Mouse (Mus musculus) adrenal gland, postnatal 10 days (tissue): ENCODE results near the gene 4930523C07Rik. TPM values are rescaled to one million over a fixed set of nuclear protein-coding genes. Genes with fewer than 3 reads are reported as not detected.

ENCODE experiments used
- DNase-seq: peaks from one replicate; pipeline ENCODE4 v3.0.0; 2021; ENCODE audit warnings: mixed read lengths
- total RNA-seq, 2 experiments: library from RNA; stranded (reverse); gene quantifications; 2 replicates each; pipeline ENCODE4 v1.2.3; 2021

4930523C07Rik gene
- total RNA-seq, 2 experiments from 2014 or later: 22.3 to 27.8 TPM

DNA sequence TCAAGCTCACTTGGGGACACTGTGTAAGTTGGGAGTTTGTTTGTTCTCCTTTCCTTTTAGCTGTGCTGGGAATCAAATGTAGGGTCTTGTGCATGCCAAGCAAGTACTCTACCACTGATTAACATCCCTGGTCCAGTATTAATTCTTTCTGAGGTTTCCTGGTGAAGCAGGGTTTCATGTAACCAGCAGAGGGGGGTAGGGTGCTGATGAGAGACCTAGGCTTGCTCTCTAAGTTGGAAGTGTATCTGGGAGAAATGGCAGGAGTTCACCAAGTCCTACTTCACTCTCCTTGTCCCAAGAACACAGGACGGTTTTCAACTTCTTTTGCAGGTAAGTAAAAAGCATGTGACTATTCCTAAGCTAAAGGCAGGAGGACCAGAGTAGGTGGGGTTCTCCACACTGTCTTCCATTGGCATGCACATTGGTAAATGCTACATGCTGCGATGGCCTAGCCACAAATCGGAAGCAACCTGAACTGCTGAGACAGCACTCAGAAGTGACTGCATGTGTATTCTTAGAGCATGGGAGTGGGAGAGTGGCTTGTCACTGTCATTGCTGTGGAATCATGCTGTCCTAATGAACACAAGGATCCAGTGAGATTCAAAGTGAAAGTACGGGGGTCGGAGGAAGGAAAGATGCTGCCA lies 55.6 kb downstream of the 4930523C07Rik start:
- peak; percentile 14 for DNase-seq

DNA sequence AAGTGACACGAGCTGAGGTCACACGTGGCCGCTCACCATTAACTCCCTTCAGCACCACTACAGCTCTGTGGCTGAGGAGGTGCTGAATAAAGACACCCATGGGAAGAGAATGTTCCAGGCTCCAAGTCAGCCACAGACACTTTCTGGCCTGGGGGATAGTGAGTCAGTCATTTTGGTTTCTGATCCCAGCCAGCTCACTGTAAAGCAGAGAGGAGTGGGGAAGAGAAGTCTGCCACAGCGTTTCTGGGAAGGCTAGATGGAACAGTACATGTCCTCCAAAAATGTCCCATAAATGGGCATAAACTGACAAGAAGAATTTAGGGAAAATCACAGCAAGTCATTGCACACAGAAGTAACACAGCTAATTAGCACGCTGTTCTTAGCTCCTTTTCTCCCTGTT lies 56.8 kb downstream of the 4930523C07Rik start:
- DNase-seq: no peak

DNA sequence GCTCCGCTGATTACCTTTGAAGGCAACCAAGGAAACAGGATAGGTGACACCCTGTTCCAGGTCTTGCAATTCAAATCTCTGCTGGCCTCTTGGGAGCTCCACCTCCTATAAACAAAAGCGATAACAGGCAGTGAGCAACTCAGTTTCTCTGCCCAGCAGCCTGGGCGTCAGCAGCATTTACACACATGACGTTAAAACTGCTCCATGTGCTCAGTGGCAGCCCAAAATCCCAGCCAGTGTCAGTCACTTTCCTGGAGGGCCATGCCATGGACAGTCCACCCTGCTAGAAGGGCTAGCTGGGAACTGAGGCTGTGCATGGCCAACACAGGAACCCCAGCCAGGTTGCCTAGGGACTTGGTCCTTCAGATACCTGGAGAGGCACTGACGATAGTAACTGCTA lies 61.2 kb downstream of the 4930523C07Rik start:
- no peak for DNase-seq

DNA sequence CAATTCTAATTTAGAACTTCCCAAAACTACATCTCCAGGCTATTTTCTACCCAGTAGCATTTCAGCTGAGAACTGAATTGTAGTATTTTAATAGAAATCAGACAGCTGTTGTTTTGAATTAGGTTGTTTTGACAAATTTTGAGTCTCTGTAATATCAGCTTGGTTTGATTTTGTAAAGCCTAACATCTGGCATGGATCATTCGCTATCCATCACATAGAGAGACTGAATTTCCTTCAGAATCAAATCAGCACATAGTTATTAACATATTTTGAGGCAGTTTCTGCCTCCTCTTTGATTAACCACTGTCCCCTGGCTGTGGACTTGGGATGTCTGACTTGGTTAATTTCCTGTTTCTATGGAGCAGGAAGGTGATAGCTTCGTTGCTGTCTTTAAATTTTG lies 64.4 kb downstream of the 4930523C07Rik start:
- DNase-seq: no peak

DNA sequence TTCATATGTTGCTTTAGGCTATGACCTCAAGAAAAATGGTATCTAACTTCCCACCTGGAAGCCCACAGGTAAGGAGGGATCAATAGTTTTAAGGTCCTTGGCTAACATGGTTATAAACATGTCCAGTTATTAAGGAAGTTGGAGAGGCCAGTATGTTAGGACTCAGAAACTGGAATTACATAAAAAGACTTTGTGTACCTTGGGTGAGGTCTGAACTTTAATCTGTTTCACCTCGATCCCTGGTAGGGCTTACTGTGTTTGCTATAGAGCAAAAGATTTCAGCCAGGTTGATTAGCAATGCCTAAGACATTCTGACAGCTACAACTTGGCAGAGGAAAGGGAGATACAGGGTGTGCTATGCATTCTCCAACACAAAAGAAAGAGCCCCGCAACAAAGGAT lies 79.8 kb downstream of the 4930523C07Rik start:
- DNase-seq: no peak

Other genes with a start within 250 kb of the 4930523C07Rik start
- 1 to 10 TPM in 1 of 2 experiments, under 1 TPM in 1; 0.48 to 4.5 TPM for gene Tnn, start 109.2 kb downstream of the 4930523C07Rik start, total RNA-seq
- 100 to 1,000 TPM; 114 to 116 TPM for gene Mrps14, start 150.8 kb downstream of the 4930523C07Rik start, total RNA-seq
- gene Cacybp, start 168.5 kb downstream of the 4930523C07Rik start, total RNA-seq: 10 to 100 TPM; 68.3 to 74.0 TPM